In genomic region chr16:31455276-31456045, GRCm38 (mm10) we compare ENCODE assay signal across 16 mouse cellular contexts. TPM values are rescaled to one million over a fixed set of nuclear protein-coding genes. Genes with fewer than 3 reads are reported as not detected.
DNase-seq lines count a peak whose midpoint lies in the region; ATAC-seq and TF ChIP-seq lines count a peak whose summit lies in the region.
"Had no signal": no experiment of that assay in that cellular context is flagged by ENCODE, and none has a peak within 500 bp of the region (broad histone marks: within the 10 kb centered on the region; RNA-seq: fewer than 3 reads in every experiment).

No protein-coding gene starts in this region.

- no peaks in the 10 kb centered on the region for H3K4me1 ChIP-seq in heart, postnatal 0 days (ENCODE audit: control insufficient read depth, insufficient read depth)
- no peaks in the 10 kb centered on the region for H3K4me1 ChIP-seq in lung, embryonic 14.5 days (ENCODE audit: insufficient read depth)
- peaks cover 21% of the 10 kb centered on the region for H3K4me1 ChIP-seq in intestine, postnatal 0 days (replicated peaks; ENCODE audit: control insufficient read depth, insufficient read depth, low read length)
- H3K4me1 ChIP-seq in stomach, postnatal 0 days (replicated peaks; ENCODE audit: control insufficient read depth, insufficient read depth) = peaks cover 3% of the 10 kb centered on the region; the same call in 1 of the 2 replicates

- no peak for TF ChIP-seq CTCF in heart, postnatal 0 days (IDR thresholded peaks at IDR 0.05; ENCODE audit: low read depth)
- TF ChIP-seq CTCF in lung, embryonic 14.5 days (IDR thresholded peaks at IDR 0.05; ENCODE audit: low read depth) = no peak
- TF ChIP-seq CTCF in intestine, postnatal 0 days (IDR thresholded peaks at IDR 0.05; ENCODE audit: low read depth) = no peak
- no peak for TF ChIP-seq CTCF in stomach, postnatal 0 days (IDR thresholded peaks at IDR 0.05; ENCODE audit: low read depth)

- ATAC-seq in heart, postnatal 0 days (ENCODE audit: insufficient read depth, low read depth) = peak; percentile 40; the same call in 1 of the 2 replicates
- ATAC-seq in lung, embryonic 14.5 days (ENCODE audit: insufficient read depth) = no peak
- ATAC-seq in intestine, postnatal 0 days = no peak
- 0 out of 2 replicates have a peak, but pooled peaks have one; percentile 31 for ATAC-seq in stomach, postnatal 0 days (ENCODE audit: low FRiP score, low TSS enrichment)
- ATAC-seq: Patski had no signal

- no peaks in the 10 kb centered on the region for H3K9me3 ChIP-seq in heart, postnatal 0 days (replicated peaks; ENCODE audit: control insufficient read depth, low read length)
- H3K9me3 ChIP-seq in lung, embryonic 14.5 days (ENCODE audit: low read depth, low read length) = no peaks in the 10 kb centered on the region
- no peaks in the 10 kb centered on the region for H3K9me3 ChIP-seq in intestine, postnatal 0 days (ENCODE audit: control insufficient read depth)
- H3K9me3 ChIP-seq in stomach, postnatal 0 days (ENCODE audit: control insufficient read depth, low read length) = no peaks in the 10 kb centered on the region
- H3K9me3 ChIP-seq: embryonic facial prominence, embryonic 13.5 days; forebrain, embryonic 12.5 days; hindbrain, embryonic 10.5 days; midbrain, embryonic 10.5 days had no signal

- no peak overlapping the region for H3K9ac ChIP-seq in heart, postnatal 0 days (replicated peaks; ENCODE audit: low read depth, low read length)
- no peak overlapping the region for H3K9ac ChIP-seq in lung, embryonic 14.5 days
- H3K9ac ChIP-seq in intestine, postnatal 0 days (ENCODE audit: low read depth, low read length) = no peak overlapping the region
- peak overlapping the region; percentile 48 for H3K9ac ChIP-seq in stomach, postnatal 0 days (ENCODE audit: low read length)
- H3K9ac ChIP-seq: embryonic facial prominence, embryonic 13.5 days; forebrain, embryonic 12.5 days had no signal

- no peaks in the 10 kb centered on the region for H3K27me3 ChIP-seq in heart, postnatal 0 days (ENCODE audit: control insufficient read depth, insufficient read depth, low read length)
- no peaks in the 10 kb centered on the region for H3K27me3 ChIP-seq in lung, embryonic 14.5 days (ENCODE audit: insufficient read depth, low read length)
- H3K27me3 ChIP-seq in intestine, postnatal 0 days (replicated peaks; ENCODE audit: control insufficient read depth, insufficient read depth, low read length) = no peaks in the 10 kb centered on the region
- H3K27me3 ChIP-seq in stomach, postnatal 0 days (ENCODE audit: control insufficient read depth, insufficient read depth, low read length) = no peaks in the 10 kb centered on the region
- H3K27me3 ChIP-seq: embryonic facial prominence, embryonic 13.5 days; Patski had no signal

- DNase-seq in heart, postnatal 0 days (ENCODE audit: low spot score) = no peak
- no peak for DNase-seq in heart, adult 18-20 months
- peak; percentile 40 for DNase-seq in lung, embryonic 14.5 days
- DNase-seq in lung, postnatal 4 days = no peak
- DNase-seq in stomach, postnatal 0 days (ENCODE audit: low spot score) = peak; percentile 41
- DNase-seq in spleen, postnatal 14 days (ENCODE audit: low spot score in 2 of 2) = no peak
- DNase-seq: cerebellum, postnatal 14 days; liver; right cerebral cortex, adult 18-20 months; thymus, adult 2 months had no signal

- WGBS in heart, postnatal 0 days = 56% methylated on average over 21 of the region's 21 CpGs
- 53% methylated on average over 21 of the region's 21 CpGs for WGBS in lung, embryonic 14.5 days
- 52% methylated on average over 21 of the region's 21 CpGs for WGBS in intestine, postnatal 0 days
- WGBS in stomach, postnatal 0 days = 40% methylated on average over 19 of the region's 21 CpGs

- no peak overlapping the region for H3K4me3 ChIP-seq in heart, postnatal 0 days (ENCODE audit: low read depth, low read length)
- H3K4me3 ChIP-seq in lung, embryonic 14.5 days (ENCODE audit: low read depth, low read length) = no peak overlapping the region
- no peak overlapping the region for H3K4me3 ChIP-seq in intestine, postnatal 0 days (ENCODE audit: low read depth, low read length)
- no peak overlapping the region for H3K4me3 ChIP-seq in stomach, postnatal 0 days (ENCODE audit: low read depth, low read length)
- H3K4me3 ChIP-seq: embryonic facial prominence, embryonic 13.5 days; forebrain, embryonic 12.5 days; hindbrain, embryonic 10.5 days; midbrain, embryonic 10.5 days had no signal

- no peak overlapping the region for H3K4me2 ChIP-seq in heart, postnatal 0 days (ENCODE audit: low read depth, low read length)
- no peak overlapping the region for H3K4me2 ChIP-seq in lung, embryonic 14.5 days
- no peak overlapping the region; the same call in 1 of the 2 replicates for H3K4me2 ChIP-seq in intestine, postnatal 0 days (replicated peaks; ENCODE audit: low read depth)
- H3K4me2 ChIP-seq in stomach, postnatal 0 days (replicated peaks; ENCODE audit: low read depth) = peak overlapping the region; percentile 20; the same call in 1 of the 2 replicates
- H3K4me2 ChIP-seq: embryonic facial prominence, embryonic 13.5 days; forebrain, embryonic 12.5 days had no signal

- TF ChIP-seq EP300 in heart, postnatal 0 days (IDR thresholded peaks at IDR 0.05; ENCODE audit: low read depth) = no peak
- TF ChIP-seq EP300 in stomach, postnatal 0 days (optimal IDR thresholded peaks at IDR 0.05) = no peak

- no peaks in the 10 kb centered on the region for H3K36me3 ChIP-seq in heart, postnatal 0 days (replicated peaks; ENCODE audit: control insufficient read depth, insufficient read depth, low read length)
- no peaks in the 10 kb centered on the region for H3K36me3 ChIP-seq in lung, embryonic 14.5 days (ENCODE audit: insufficient read depth)
- peaks cover 31% of the 10 kb centered on the region; the same call in 1 of the 2 replicates for H3K36me3 ChIP-seq in intestine, postnatal 0 days (ENCODE audit: control insufficient read depth, insufficient read depth)
- H3K36me3 ChIP-seq in stomach, postnatal 0 days (ENCODE audit: control insufficient read depth, insufficient read depth, low read length) = no peaks in the 10 kb centered on the region
- H3K36me3 ChIP-seq: hindbrain, embryonic 10.5 days had no signal

- no peak overlapping the region for H3K27ac ChIP-seq in heart, postnatal 0 days (ENCODE audit: low read depth)
- H3K27ac ChIP-seq in lung, embryonic 14.5 days (ENCODE audit: low read depth) = no peak overlapping the region
- H3K27ac ChIP-seq in intestine, postnatal 0 days (ENCODE audit: low read depth, low read length) = peak overlapping the region; percentile 77
- peak overlapping the region; percentile 89 for H3K27ac ChIP-seq in stomach, postnatal 0 days (replicated peaks)
- H3K27ac ChIP-seq: embryonic facial prominence, embryonic 13.5 days; forebrain, embryonic 12.5 days; hindbrain, embryonic 10.5 days; midbrain, embryonic 10.5 days had no signal

RNA-seq across cellular contexts. Expression of gene Bdh1, which starts 33.4 kb away (rescaled TPM):
- total RNA-seq in heart, postnatal 0 days (2014; rRNA removed; ENCODE audit: low replicate concordance) = 9.5 and 13.6 TPM in 2 replicates
- 3.0 and 4.2 TPM in 2 replicates for polyA plus RNA-seq in heart, postnatal 0 days (2015; fragmentation: Nextera tagmentation; extraction: Ambion mirVana)
- 100 to 1,000 TPM; 240 to 275 TPM for total RNA-seq in heart, adult 18-20 months (2021)
- 3.1 and 5.7 TPM in 2 replicates for polyA plus RNA-seq in lung, embryonic 14.5 days (2014; fragmentation: Nextera tagmentation; extraction: Ambion mirVana)
- 327 and 338 TPM in 2 replicates for polyA plus RNA-seq in intestine, postnatal 0 days (2015; fragmentation: Nextera tagmentation; extraction: Ambion mirVana)
- 115 and 125 TPM in 2 replicates for polyA plus RNA-seq in stomach, postnatal 0 days (2015; fragmentation: Nextera tagmentation; extraction: Ambion mirVana)

Comparison
In these comparisons a context has a peak if more than half of its experiments do, and no peak if none do; other contexts are left out.
1. DNase-seq: peak in lung, embryonic 14.5 days (single experiment) and stomach, postnatal 0 days (single experiment); none in heart, postnatal 0 days (single experiment), heart, adult 18-20 months (0 of 2), lung, postnatal 4 days (0 of 2) and spleen, postnatal 14 days (0 of 2).
2. ATAC-seq: peak in heart, postnatal 0 days (single experiment) and stomach, postnatal 0 days (single experiment); none in lung, embryonic 14.5 days (single experiment) and intestine, postnatal 0 days (single experiment).
3. H3K27ac ChIP-seq: peak in intestine, postnatal 0 days (single experiment) and stomach, postnatal 0 days (single experiment); none in heart, postnatal 0 days (single experiment) and lung, embryonic 14.5 days (single experiment).
4. RNA of gene Bdh1, which starts 33.4 kb away (polyA plus RNA-seq): 327 to 338 TPM in intestine, postnatal 0 days and 115 to 125 TPM in stomach, postnatal 0 days; 3.0 to 4.2 TPM in heart, postnatal 0 days and 3.1 to 5.7 TPM in lung, embryonic 14.5 days; every median in the first group is over 10 times any median in the second.